Mouse (Mus musculus) liver, embryonic 16.5 days (tissue): ENCODE measurements around the gene Slc43a2. TPM values are rescaled to one million over a fixed set of nuclear protein-coding genes. Genes with fewer than 3 reads are reported as not detected.

Source experiments
- ATAC-seq: fragments of 200-750 bp; cut with Nextera tagmentation; 2 replicates; pipeline ENCODE4 v1.8.0; 2017; ENCODE audit warnings: low read depth, mild to moderate bottlenecking, moderate number of reproducible peaks, moderate library complexity
- H3K27ac ChIP-seq: fragments of 300-500 bp; sonication (generic); 2 replicates; pipeline ENCODE4 v1.5.1; 2014; ENCODE audit warnings: mild to moderate bottlenecking, low read length
- H3K27me3 ChIP-seq: fragments of 300-500 bp; sonication (generic); 2 replicates; pipeline ENCODE4 v1.6.1; 2014; ENCODE audit warnings: low read depth, low read length, mixed read lengths; ENCODE audit not compliant: control insufficient read depth, insufficient read depth
- H3K36me3 ChIP-seq: fragments of 300-500 bp; sonication (generic); 2 replicates; pipeline ENCODE4 v1.6.1; 2014; ENCODE audit warnings: mild to moderate bottlenecking; ENCODE audit not compliant: control insufficient read depth, insufficient read depth
- H3K4me1 ChIP-seq: fragments of 300-500 bp; sonication (generic); 2 replicates; pipeline ENCODE4 v1.6.1; 2014; ENCODE audit warnings: low read depth, low read length, mixed read lengths; ENCODE audit not compliant: control insufficient read depth
- H3K4me2 ChIP-seq: fragments of 300-500 bp; sonication (generic); 2 replicates; pipeline ENCODE4 v1.6.1; 2014; ENCODE audit warnings: low read depth, low read length, mixed read lengths
- H3K4me3 ChIP-seq: fragments of 300-500 bp; sonication (generic); 2 replicates; pipeline ENCODE4 v1.5.1; 2014; ENCODE audit warnings: low read depth, mild to moderate bottlenecking, low read length
- H3K9ac ChIP-seq: fragments of 300-500 bp; sonication (generic); 2 replicates; pipeline ENCODE4 v1.6.1; 2014; ENCODE audit warnings: low read depth, low read length
- H3K9me3 ChIP-seq: fragments of 300-500 bp; sonication (generic); replicated peaks from 2 replicates; pipeline ENCODE4 v1.6.1; 2016; ENCODE audit warnings: low read length; ENCODE audit not compliant: control insufficient read depth
- WGBS: fragments of 180-500 bp; shearing (Covaris S2); extraction: QIAGEN DNeasy Blood & Tissue Kit; methylation state at CpG from one replicate; pipeline ENCODE4 v1.1.7; 2014; ENCODE audit not compliant: insufficient replicate concordance; 5-methylcytosine and 5-hydroxymethylcytosine counted together
- polyA plus RNA-seq: library from polyadenylated mRNA; unstranded; fragments of >200 nt; fragmentation: Nextera tagmentation; extraction: Ambion mirVana; gene quantifications from 2 replicates; pipeline ENCODE4 v1.2.1, GENCODE M21; 2015

The Slc43a2 gene
- polyA plus RNA-seq, 1 experiment from 2014 or later, result 4.5 TPM

DNA sequence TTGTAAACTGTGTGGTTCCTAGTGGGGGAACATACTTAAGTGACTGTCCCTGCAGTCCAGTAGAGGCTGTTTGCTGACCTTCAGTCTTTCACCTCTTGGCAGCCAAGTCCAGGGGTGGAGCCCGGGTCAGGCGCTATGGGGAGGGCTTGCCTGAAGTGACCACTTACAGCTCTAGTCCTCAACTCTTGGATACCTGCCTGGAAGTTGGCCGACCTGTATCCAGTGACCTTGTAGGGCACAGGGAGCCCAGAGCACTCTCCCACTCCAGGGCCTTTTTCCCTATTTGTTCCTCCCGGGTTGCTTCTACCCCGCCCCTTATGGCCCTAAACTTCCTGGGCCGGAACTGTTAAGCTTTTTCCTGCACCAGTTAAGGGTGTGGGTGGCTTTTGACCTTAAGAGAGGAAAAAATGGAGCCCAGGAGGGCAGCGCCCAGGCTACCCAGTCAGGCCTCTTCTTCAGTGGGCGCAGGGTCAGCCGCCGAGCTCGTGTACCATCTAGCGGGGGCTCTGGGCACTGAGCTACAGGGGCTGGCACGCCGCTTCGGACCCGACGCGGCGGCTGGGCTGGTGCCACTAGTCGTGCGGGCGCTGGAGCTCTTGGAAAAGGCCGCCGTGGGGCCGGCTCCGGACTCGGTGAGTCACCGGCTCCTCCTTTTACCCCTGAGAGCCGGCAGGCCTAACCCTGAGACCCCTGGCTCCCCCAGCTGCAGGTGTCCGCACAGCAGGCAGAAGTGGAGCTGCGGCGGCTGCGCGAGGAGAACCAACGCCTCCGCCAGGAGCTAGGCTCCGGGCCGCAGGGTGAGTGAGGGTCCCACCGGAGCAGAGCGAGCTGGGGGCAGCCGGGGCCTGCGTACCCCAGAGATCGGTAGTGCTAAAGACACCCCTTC, 21.5 kb upstream of the Slc43a2 start, which contains the start of gene Rilp:
Gene Rilp, plus strand, starts transcription at position 354 of the 886 bp plus-strand sequence.
- ATAC-seq, result peak; percentile 82
- peak within 1 kb of the TSS; percentile 75 for H3K9ac ChIP-seq
- WGBS, result 4% methylated on average over 43 of the region's 43 CpGs
- peaks cover 23% of the 10 kb centered on the region for H3K4me1 ChIP-seq
- H3K27ac ChIP-seq, result peak within 1 kb of the TSS; percentile 91
- H3K27me3 ChIP-seq, result no peaks in the 10 kb centered on the region
- no peaks in the 10 kb centered on the region for H3K9me3 ChIP-seq
- peaks cover 34% of the 10 kb centered on the region for H3K36me3 ChIP-seq
- peak within 1 kb of the TSS; percentile 68 for H3K4me3 ChIP-seq
- peak within 1 kb of the TSS; percentile 97 for H3K4me2 ChIP-seq

DNA sequence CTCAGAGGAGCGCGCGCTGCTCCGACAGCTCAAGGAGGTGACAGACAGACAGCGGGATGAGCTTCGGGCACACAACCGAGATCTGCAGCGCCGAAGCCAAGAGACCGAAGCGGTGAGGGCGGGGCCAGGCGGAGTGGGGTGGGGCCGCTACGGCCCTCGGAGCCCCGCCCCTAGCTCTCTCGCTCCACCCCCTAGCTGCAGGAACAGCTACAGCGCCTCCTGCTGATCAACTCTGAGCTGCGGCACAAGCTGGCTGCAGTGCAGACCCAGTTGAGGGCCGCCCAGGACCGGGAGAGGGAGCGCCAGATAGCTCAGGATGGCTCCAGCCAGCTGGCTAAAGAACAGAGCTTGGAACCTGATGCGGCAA, 20.9 kb upstream of the Slc43a2 start:
- H3K27ac ChIP-seq, result peak overlapping the region; percentile 91
- H3K36me3 ChIP-seq, result peaks cover 29% of the 10 kb centered on the region
- peak overlapping the region; percentile 97 for H3K4me2 ChIP-seq
- H3K27me3 ChIP-seq, result no peaks in the 10 kb centered on the region
- WGBS, result 2% methylated on average over 24 of the region's 24 CpGs
- peak overlapping the region; percentile 68 for H3K4me3 ChIP-seq
- peaks cover 23% of the 10 kb centered on the region for H3K4me1 ChIP-seq
- peak; percentile 81 for ATAC-seq
- peak overlapping the region; percentile 75 for H3K9ac ChIP-seq
- H3K9me3 ChIP-seq, result no peaks in the 10 kb centered on the region

GRCm38 (mm10) chr11:75511213-75511612, 20.3 kb upstream of the Slc43a2 start:
- Histone ChIP-seq H3K4me2 (no peak overlapping the region), H3K9ac (no peak overlapping the region), H3K9me3 (no peaks in the 10 kb centered on the region), H3K4me1 (peaks cover 23% of the 10 kb centered on the region), H3K36me3 (peaks cover 23% of the 10 kb centered on the region), H3K27ac (no peak overlapping the region), H3K4me3 (no peak overlapping the region), H3K27me3 (no peaks in the 10 kb centered on the region)
- ATAC-seq, result no peak
- 86% methylated on average over 6 of the region's 6 CpGs for WGBS

- Histone ChIP-seq H3K36me3 (peaks cover 18% of the 10 kb centered on the region), H3K9me3 (no peaks in the 10 kb centered on the region), H3K4me1 (peaks cover 23% of the 10 kb centered on the region), H3K4me2 (no peak overlapping the region), H3K27ac (no peak overlapping the region), H3K27me3 (no peaks in the 10 kb centered on the region), H3K9ac (no peak overlapping the region), H3K4me3 (no peak overlapping the region)
- 54% methylated on average over 9 of the region's 9 CpGs for WGBS
- ATAC-seq, result no peak
Observed at GRCm38 (mm10) chr11:75512301-75513018, 19.0 kb upstream of the Slc43a2 start.

GRCm38 (mm10) chr11:75513336-75513735, 18.2 kb upstream of the Slc43a2 start, which contains the start of gene Scarf1:
Gene Scarf1 (plus strand): TSS chr11:75513540.
- 30% methylated on average over 8 of the region's 8 CpGs for WGBS
- Histone ChIP-seq H3K4me3 (no peak within 1 kb of the TSS), H3K9me3 (no peaks in the 10 kb centered on the region), H3K27ac (no peak within 1 kb of the TSS), H3K27me3 (no peaks in the 10 kb centered on the region), H3K4me1 (peaks cover 23% of the 10 kb centered on the region), H3K4me2 (no peak within 1 kb of the TSS), H3K9ac (no peak within 1 kb of the TSS), H3K36me3 (peaks cover 11% of the 10 kb centered on the region)
- no peak for ATAC-seq

- 86% methylated on average over 25 of the region's 25 CpGs for WGBS
- no peak overlapping the region for H3K4me3 ChIP-seq
- no peak overlapping the region for H3K27ac ChIP-seq
- H3K36me3 ChIP-seq, result no peaks in the 10 kb centered on the region
- no peak overlapping the region for H3K4me2 ChIP-seq
- no peaks in the 10 kb centered on the region for H3K27me3 ChIP-seq
- H3K9ac ChIP-seq, result no peak overlapping the region
- ATAC-seq, result no peak
- H3K9me3 ChIP-seq, result no peaks in the 10 kb centered on the region
- H3K4me1 ChIP-seq, result peaks cover 8% of the 10 kb centered on the region
Observed at GRCm38 (mm10) chr11:75515186-75515585, 16.3 kb upstream of the Slc43a2 start.

DNA sequence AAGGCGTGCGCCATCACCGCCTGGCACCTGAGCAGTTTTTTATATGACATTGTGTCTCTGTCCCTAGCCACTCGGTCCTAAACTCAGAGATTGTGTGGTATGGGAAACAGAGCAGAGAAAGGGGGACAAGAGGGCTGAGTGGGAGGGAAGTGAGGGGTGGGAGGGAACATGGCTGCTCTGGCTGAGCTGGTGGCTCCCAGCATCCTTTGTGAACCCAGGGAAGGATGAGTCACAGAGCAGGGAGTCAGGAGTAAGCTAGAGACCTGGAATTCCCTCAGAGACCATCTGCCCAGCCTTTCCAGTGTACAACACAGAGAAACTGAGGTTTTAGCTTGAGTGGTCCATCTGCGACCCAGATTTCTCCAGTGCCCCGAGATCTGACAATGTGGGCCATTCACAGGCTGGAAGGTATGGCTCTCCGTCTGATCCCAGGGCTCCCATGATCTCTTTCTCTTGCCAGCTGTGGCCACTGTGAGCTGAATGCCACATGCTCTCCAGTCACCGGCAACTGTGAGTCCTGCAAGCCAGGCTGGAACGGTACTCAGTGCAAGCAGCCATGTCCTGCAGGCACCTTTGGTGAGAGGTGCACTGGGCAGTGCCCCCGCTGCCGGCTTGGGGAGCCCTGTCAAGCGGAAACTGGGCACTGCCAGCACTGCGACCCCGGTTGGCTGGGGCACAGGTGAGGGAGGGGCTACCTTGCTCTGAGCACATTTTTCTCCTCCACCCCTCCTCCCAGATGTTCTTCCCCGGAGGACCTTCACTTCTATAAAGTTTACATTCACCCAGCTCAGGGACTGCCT, 11.5 kb upstream of the Slc43a2 start:
- 70% methylated on average over 15 of the region's 15 CpGs for WGBS

DNA sequence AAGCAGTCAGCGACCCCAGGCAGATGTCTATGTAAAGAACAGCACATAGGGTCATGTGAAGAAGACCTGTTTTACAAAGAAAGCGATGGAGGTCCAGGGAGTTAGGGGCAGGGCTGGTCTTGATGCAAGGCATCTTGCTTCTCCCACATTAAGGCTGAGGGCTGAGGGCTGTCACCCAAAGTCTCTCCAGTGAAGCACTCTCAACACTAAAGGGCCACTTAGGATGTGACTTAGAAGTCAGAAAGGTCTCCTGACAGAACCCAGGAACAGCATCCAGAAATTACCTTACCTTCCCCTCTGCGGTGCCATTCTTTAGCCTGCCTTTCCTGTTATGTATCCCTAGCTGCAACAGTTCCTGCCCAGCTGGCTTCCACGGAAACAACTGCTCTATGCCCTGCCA, 9.9 kb upstream of the Slc43a2 start:
- Histone ChIP-seq H3K36me3 (no peaks in the 10 kb centered on the region), H3K4me1 (no peaks in the 10 kb centered on the region), H3K4me3 (no peak overlapping the region), H3K27me3 (no peaks in the 10 kb centered on the region), H3K4me2 (no peak overlapping the region), H3K27ac (no peak overlapping the region), H3K9me3 (no peaks in the 10 kb centered on the region), H3K9ac (no peak overlapping the region)
- 73% methylated on average over 4 of the region's 4 CpGs for WGBS
- ATAC-seq, result no peak

More for the DNA sequence above, 11.5 kb upstream of the Slc43a2 start:
- no peak for ATAC-seq
- no peaks in the 10 kb centered on the region for H3K27me3 ChIP-seq
- H3K9ac ChIP-seq, result no peak overlapping the region
- no peaks in the 10 kb centered on the region for H3K4me1 ChIP-seq
- H3K36me3 ChIP-seq, result no peaks in the 10 kb centered on the region
- H3K27ac ChIP-seq, result no peak overlapping the region
- H3K4me3 ChIP-seq, result no peak overlapping the region
- no peaks in the 10 kb centered on the region for H3K9me3 ChIP-seq
- H3K4me2 ChIP-seq, result no peak overlapping the region
